Mouse (Mus musculus) liver, postnatal 0 days (tissue): ENCODE measurements at regions not wholly inside any gene's neighbourhood (a gene's known extent, or its start where the extent isn't known, plus 50 kb on each side); places are given as distances from the start of the nearest gene placed in this dataset.

ENCODE experiments used
- CTCF ChIP-seq: sonication (generic); IDR thresholded peaks from 2 replicates; pipeline ENCODE4 v1.5.1; 2016; ENCODE audit warnings: antibody characterized with exemption, low read depth
- EP300 ChIP-seq: IDR thresholded peaks from 2 replicates; pipeline ENCODE4 v1.6.1; 2016; ENCODE audit warnings: antibody characterized with exemption, low read depth, mild to moderate bottlenecking

DNA sequence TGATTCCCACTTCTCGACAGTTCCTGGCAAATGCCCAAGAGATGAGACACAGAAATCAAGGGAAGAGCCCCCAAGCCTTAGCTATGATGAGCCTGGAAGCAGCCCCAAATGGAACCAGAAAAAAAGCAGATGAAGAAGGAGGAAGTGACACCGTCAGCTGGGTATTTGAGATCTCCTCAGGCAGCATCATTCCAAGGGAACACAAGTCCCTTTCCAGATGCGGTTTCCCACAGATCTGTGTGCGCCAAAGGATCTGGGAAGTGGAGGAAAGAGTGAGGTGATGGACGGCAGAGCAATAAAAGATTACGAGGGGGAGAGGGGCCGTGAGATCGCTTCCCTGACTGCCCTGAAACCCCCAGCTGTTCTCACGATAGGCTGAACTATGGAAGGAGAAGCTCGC, 62.7 kb downstream of the E030025P04Rik start:
- TF ChIP-seq CTCF (no peak), EP300 (no peak)
